Mouse (Mus musculus) CH12.LX (cell line): ENCODE measurements around the gene Eif3a. TPM values are rescaled to one million over a fixed set of nuclear protein-coding genes. Genes with fewer than 3 reads are reported as not detected.
A peak's percentile ranks its signal among the peaks of the same experiment; 100 is the strongest.

Experiments used
- DNase-seq: peaks from one replicate; pipeline ENCODE4 v3.0.0-alpha.2; 2013; ENCODE audit errors: extremely low read depth
- H3K27ac ChIP-seq: 2 replicates; pipeline ENCODE4 v1.5.1; 2012; ENCODE audit warnings: low read depth, mild to moderate bottlenecking, control low read depth, moderate library complexity; ENCODE audit not compliant: insufficient read depth
- H3K27me3 ChIP-seq: replicated peaks from 2 replicates; pipeline ENCODE3; 2012; ENCODE audit warnings: inconsistent platforms
- H3K36me3 ChIP-seq, 2 experiments: replicated peaks in 1 of 2; 2 replicates each; pipeline versions ENCODE3 to v1.6.1; 2012; ENCODE audit warnings: inconsistent platforms in 1 of 2, low read length in 1 of 2, mild to moderate bottlenecking in 1 of 2, mixed read lengths in 1 of 2, moderate library complexity in 1 of 2; ENCODE audit not compliant: control insufficient read depth in 1 of 2, insufficient read depth in 1 of 2
- H3K4me1 ChIP-seq, 2 experiments: 2 replicates each; pipeline ENCODE4 v1.6.1; 2012; ENCODE audit warnings: inconsistent platforms in 1 of 2, moderate library complexity in 1 of 2; ENCODE audit not compliant: insufficient read depth in 2 of 2, control insufficient read depth in 1 of 2
- H3K4me2 ChIP-seq: 2 replicates; pipeline ENCODE4 v1.6.1; 2012; ENCODE audit warnings: low read depth, mild to moderate bottlenecking, control low read depth; ENCODE audit not compliant: poor library complexity, insufficient read depth, severe bottlenecking
- H3K4me3 ChIP-seq, 3 experiments: fragments of 150-350 bp in 1 of 3; sonication (generic) in 1 of 3; replicated peaks in 1 of 3; 2 replicates each; pipeline versions ENCODE3 to v1.5.1; 2011 to 2012; ENCODE audit warnings: low read depth in 2 of 3, low read length in 2 of 3, mild to moderate bottlenecking in 2 of 3, moderate library complexity in 2 of 3, control low read depth in 1 of 3, improper control_type of control experiment in 1 of 3, inconsistent platforms in 1 of 3, mixed read lengths in 1 of 3; ENCODE audit not compliant: poor library complexity in 1 of 3
- H3K79me2 ChIP-seq: replicated peaks from 2 replicates; pipeline ENCODE4 v1.6.1; 2012; ENCODE audit warnings: mild to moderate bottlenecking, moderate library complexity; ENCODE audit not compliant: control insufficient read depth, poor library complexity, insufficient read depth, severe bottlenecking; ENCODE audit errors: extremely low read depth
- H3K9ac ChIP-seq: 2 replicates; pipeline ENCODE4 v1.6.1; 2012; ENCODE audit warnings: low read depth, mild to moderate bottlenecking, control low read depth, moderate library complexity; ENCODE audit not compliant: insufficient read depth
- H3K9me3 ChIP-seq: replicated peaks from 2 replicates; pipeline ENCODE3; 2012; ENCODE audit warnings: low read length, inconsistent platforms, mixed read lengths
- CTCF ChIP-seq, 2 experiments: IDR thresholded peaks in 1 of 2; conservative IDR thresholded peaks in 1 of 2; 2 replicates each; pipeline ENCODE4 v1.5.1; 2011 to 2012; ENCODE audit warnings: low read depth in 2 of 2, low read length in 2 of 2, improper control_type of control experiment in 1 of 2, inconsistent platforms in 1 of 2, mild to moderate bottlenecking in 1 of 2, moderate library complexity in 1 of 2
- ELF1 ChIP-seq: IDR thresholded peaks from 2 replicates; pipeline ENCODE4 v1.6.1; 2014; ENCODE audit warnings: low read depth, mild to moderate bottlenecking, inconsistent platforms, low read length, improper control_type of control experiment
- GABPA ChIP-seq: IDR thresholded peaks from 2 replicates; pipeline ENCODE4 v1.6.1; 2012; ENCODE audit warnings: low read depth, low read length, improper control_type of control experiment, inconsistent platforms; ENCODE audit not compliant: insufficient replicate concordance
- HCFC1 ChIP-seq: IDR thresholded peaks from 2 replicates; pipeline ENCODE4 v1.6.1; 2012; ENCODE audit warnings: low read depth, mild to moderate bottlenecking, inconsistent platforms, low read length, improper control_type of control experiment
- MAX ChIP-seq: IDR thresholded peaks from 2 replicates; pipeline ENCODE4 v1.6.1; 2011; ENCODE audit warnings: low read length, improper control_type of control experiment
- MAZ ChIP-seq: IDR thresholded peaks from 2 replicates; pipeline ENCODE4 v1.6.1; 2012; ENCODE audit warnings: low read depth, mild to moderate bottlenecking, inconsistent platforms, low read length, improper control_type of control experiment, moderate library complexity
- MXI1 ChIP-seq: IDR thresholded peaks from 2 replicates; pipeline ENCODE4 v1.6.1; 2011; ENCODE audit warnings: mild to moderate bottlenecking, low read depth, low read length, improper control_type of control experiment
- MYC ChIP-seq: IDR thresholded peaks from 2 replicates; pipeline ENCODE4 v1.6.1; 2011; ENCODE audit warnings: low read depth, mild to moderate bottlenecking, improper control_type of control experiment, low read length
- RAD21 ChIP-seq: IDR thresholded peaks from 2 replicates; pipeline ENCODE4 v1.6.1; 2011; ENCODE audit warnings: low read depth, mild to moderate bottlenecking, low read length, improper control_type of control experiment, moderate library complexity
- SIN3A ChIP-seq: IDR thresholded peaks from 2 replicates; pipeline ENCODE4 v1.6.1; 2012; ENCODE audit warnings: low read length, improper control_type of control experiment, inconsistent platforms
- UBTF ChIP-seq: IDR thresholded peaks from 2 replicates; pipeline ENCODE4 v1.6.1; 2012; ENCODE audit warnings: low read depth, mild to moderate bottlenecking, inconsistent platforms, low read length, improper control_type of control experiment, moderate library complexity
- USF2 ChIP-seq: conservative IDR thresholded peaks from 2 replicates; pipeline ENCODE4 v1.6.1; 2011; ENCODE audit warnings: low read depth, low read length, improper control_type of control experiment
- ZC3H11A ChIP-seq: IDR thresholded peaks from 2 replicates; pipeline ENCODE4 v1.6.1; 2012; ENCODE audit warnings: low read depth, mild to moderate bottlenecking, inconsistent platforms, low read length, improper control_type of control experiment
- dilution Hi-C: fragments of 300-500 bp; cut with MboI; formaldehyde crosslinking; loops from 2 replicates; pipeline ENCODE4 v1.14.3; 2020; ENCODE audit warnings: low sequenced_read_pairs; ENCODE audit not compliant: extremely low pct_unique_long_range_greater_than_20kb, extremely low pct_ligation_motif_present
- in situ Hi-C: fragments of 300-500 bp; cut with MboI; formaldehyde crosslinking; loops from 3 replicates; pipeline ENCODE4 v1.14.3; 2019; ENCODE audit warnings: low sequenced_read_pairs, low pct_ligation_motif_present, low pct_unique_long_range_greater_than_20kb, mixed read lengths
- polyA plus RNA-seq: library from polyadenylated mRNA; unstranded; fragments of >175 nt; gene quantifications from 2 replicates; pipeline ENCODE4 v1.2.1, GENCODE M21; 2012; ENCODE audit warnings: low read depth; ENCODE audit not compliant: insufficient read length
- total RNA-seq, 2 experiments: library from RNA; depleted of rRNA; stranded (reverse); fragments of 300-350 nt in 1 of 2; fragments of >200 nt in 1 of 2; gene quantifications; 2 replicates each; pipeline ENCODE4 v1.2.3; 2012 to 2014

Eif3a gene
- total and polyA plus RNA-seq, 3 experiments, result 128 to 372 (median 213) TPM

DNA sequence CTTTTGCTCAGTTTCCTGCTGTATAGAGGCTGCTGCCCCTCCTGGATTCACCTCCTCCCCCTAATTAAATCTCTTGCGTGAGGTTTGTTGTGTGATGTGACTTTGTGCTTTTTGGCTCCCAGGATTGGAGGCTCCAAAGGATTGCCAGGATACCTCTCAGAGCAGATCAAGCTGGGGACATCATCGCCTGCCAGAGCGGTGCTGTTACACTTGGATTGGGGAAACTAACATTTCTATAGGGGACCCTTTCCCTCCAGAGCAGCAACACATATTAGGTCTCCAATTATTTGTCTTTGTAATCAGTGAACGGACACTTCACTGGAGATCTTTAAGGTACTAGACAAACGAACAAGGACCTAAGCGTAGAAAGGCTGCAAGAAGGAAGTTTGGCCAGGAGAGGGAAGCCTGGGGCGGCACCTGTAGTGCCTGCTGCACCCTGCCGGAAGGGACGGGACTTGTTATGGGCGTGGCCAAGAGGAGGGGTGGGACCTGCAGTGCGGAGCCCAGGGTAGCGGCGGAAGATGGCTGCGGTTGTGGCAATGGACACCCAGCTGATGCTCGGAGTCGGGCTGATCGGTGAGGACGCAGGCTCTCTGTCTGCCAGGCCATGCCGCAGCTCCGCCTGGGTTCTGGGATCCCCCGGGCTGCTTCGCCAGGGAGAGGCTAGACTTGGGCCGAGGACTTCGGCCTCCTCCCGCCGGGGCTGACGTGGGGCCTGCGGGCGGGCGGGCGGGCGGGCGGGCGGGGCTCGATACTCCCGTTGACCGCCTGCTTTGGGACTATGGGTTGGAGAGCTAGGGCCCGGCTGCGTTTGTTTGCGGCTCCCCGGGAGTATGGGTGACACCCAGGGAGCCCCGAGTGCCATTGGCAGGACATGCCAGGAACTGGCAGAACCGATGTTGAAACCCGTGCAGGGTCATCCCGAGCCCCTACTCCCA lies 20.9 kb upstream of the Eif3a start, which contains the start of gene Fam45a (continued):
- TF ChIP-seq GABPA (no peak), CTCF (conservative IDR thresholded peaks at IDR 0.05 in 1 of 2, IDR thresholded peaks at IDR 0.05 in 1 of 2; ENCODE audit: low read depth in 2 of 2, low read length in 2 of 2) (peak in 1 of 2 experiments; percentile 85; a peak in 2 of 4 replicates), MAZ (no peak), RAD21 (peak; percentile 36)
- TF ChIP-seq, all 38 proteins: peak for 9

DNA sequence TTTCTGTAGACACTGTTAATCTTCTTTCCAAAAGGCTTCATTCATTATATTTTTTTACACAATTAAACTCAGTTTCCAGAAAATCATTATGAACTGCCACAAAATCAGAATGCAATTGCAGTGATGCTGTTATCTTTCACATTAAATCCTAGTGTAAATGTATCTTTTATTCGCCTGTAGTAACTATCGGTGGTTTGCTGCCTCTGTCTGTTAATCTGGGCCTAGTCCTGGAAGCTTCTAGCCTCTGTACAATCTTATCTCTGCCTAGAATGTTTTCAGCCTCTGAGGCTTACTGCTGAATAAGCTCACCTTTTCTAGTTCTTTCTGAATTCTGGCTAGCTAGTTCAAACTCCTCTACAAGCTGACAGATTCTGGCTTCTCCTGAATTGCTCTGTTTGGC lies 19.5 kb upstream of the Eif3a start:
- no peak overlapping the region for H3K9ac ChIP-seq
- H3K79me2 ChIP-seq, result peaks cover 16% of the 10 kb centered on the region
- H3K27ac ChIP-seq, result no peak overlapping the region
- peaks cover 4 to 10% of the 10 kb centered on the region in 2 experiments for H3K36me3 ChIP-seq
- in situ Hi-C loops, result no loop called here
- peaks cover 0 to 13% of the 10 kb centered on the region in 2 experiments; a peak in 2 of 4 replicates for H3K4me1 ChIP-seq
- dilution Hi-C loops, result no loop called here
- no peak overlapping the region for H3K4me3 ChIP-seq
- H3K9me3 ChIP-seq, result no peaks in the 10 kb centered on the region
- no peak for TF ChIP-seq USF2
- TF ChIP-seq HCFC1, result no peak
- no peak for TF ChIP-seq ELF1
- TF ChIP-seq MYC, result no peak
- TF ChIP-seq MAX, result no peak
- no peak for TF ChIP-seq SIN3A
- no peak for DNase-seq
- H3K4me2 ChIP-seq, result no peak overlapping the region
- H3K27me3 ChIP-seq, result no peaks in the 10 kb centered on the region

DNA sequence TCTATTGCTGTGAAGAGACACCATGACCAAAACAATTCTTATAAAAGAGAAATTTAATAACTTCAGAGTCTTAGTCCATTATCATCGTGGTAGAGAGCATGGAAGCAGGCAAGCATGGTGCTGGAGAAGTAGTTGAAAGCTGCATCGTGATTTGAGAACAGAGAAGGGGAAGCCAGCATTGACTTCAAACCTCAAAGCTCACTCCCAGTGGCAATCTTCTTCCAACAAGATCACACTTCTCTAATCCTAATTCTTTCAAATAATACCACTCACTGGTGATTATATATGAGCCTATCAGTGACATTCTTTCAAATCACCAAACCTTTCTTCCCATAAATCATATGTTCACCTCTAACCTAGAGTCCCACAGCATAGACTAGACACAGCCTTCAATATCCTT lies 14.4 kb upstream of the Eif3a start:
- H3K9me3 ChIP-seq, result no peaks in the 10 kb centered on the region
- H3K9ac ChIP-seq, result no peak overlapping the region
- DNase-seq, result no peak
- H3K27ac ChIP-seq, result no peak overlapping the region
- TF ChIP-seq UBTF, result no peak
- TF ChIP-seq ZC3H11A, result no peak
- TF ChIP-seq MXI1, result no peak
- no peak overlapping the region for H3K4me3 ChIP-seq
- H3K4me1 ChIP-seq, result no peaks in the 10 kb centered on the region
- dilution Hi-C loops, result no loop called here
- H3K27me3 ChIP-seq, result peaks cover 1% of the 10 kb centered on the region
- H3K4me2 ChIP-seq, result no peak overlapping the region
- no peaks in the 10 kb centered on the region for H3K79me2 ChIP-seq
- in situ Hi-C loops, result no loop called here
- no peaks in the 10 kb centered on the region for H3K36me3 ChIP-seq
